Mouse (Mus musculus): ENCODE data around the gene Hadha. TPM values are rescaled to one million over a fixed set of nuclear protein-coding genes. Genes with fewer than 3 reads are reported as not detected.

Gene Hadha
- total RNA-seq, 2 experiments from 2014 or later: 15.9 to 73.7 TPM

GRCm38 (mm10) chr5:30092701-30093100, 62.3 kb downstream of the Hadha start:
- ATAC-seq (replicated peaks; ENCODE audit: low FRiP score, poor library complexity, severe bottlenecking): no peak

- ATAC-seq (replicated peaks; ENCODE audit: low FRiP score, poor library complexity, severe bottlenecking): peak; percentile 98
Observed at GRCm38 (mm10) chr5:30072825-30073821, 81.8 kb downstream of the Hadha start, which contains the start of gene Tyms. Tyms (minus strand) TSS chr5:30073617.

DNA sequence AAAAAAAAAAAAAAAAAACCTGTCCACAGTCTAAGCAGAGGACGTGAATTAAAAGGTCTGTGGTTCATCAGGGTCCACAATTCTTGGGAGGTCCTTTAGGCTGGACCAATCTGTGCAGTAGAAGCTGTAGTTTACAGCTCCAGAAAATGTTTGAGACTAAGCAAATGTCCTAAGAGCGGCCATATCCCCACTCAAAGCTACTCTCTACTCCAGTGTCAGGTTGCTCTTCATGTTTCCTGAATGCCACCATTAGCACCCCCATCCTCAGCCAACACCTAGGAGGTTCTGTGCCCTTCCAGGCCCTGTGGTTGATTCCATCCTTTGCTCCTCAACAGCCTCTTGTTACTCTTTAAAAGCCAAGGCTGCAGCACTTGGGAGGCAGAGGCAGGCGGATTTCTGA, 82.6 kb downstream of the Hadha start:
- ATAC-seq (replicated peaks; ENCODE audit: low FRiP score, poor library complexity, severe bottlenecking): no peak

DNA sequence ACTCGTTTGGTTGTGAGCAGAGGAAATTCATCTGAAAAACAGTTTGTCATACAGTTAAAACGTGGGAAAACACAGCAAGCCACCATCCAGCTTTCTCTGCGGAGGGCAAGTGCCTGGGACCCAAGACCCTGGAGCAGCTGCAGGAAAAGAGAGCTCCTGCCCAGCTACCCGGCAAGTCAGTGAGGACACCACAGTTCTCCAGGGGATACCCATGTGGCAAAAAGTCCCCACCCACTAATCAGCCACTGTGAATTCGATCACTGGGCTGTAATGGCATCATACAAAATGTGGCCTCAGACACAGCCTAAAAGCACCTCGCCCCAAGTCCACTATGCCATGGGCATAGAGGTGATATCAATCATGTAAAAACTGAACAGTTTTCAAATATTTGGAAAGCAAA, 83.3 kb downstream of the Hadha start:
- 0 out of 2 replicates have a peak, but pooled peaks have one; percentile 27 for ATAC-seq (replicated peaks; ENCODE audit: low FRiP score, poor library complexity, severe bottlenecking)

Other genes with a start within 250 kb of the Hadha start
- 11.5 TPM in 1 of 2 replicates, not detected in the other for gene Il6, start 142.0 kb downstream of the Hadha start, total RNA-seq (2015; ENCODE audit: low replicate concordance)
- gene Il6, start 142.0 kb downstream of the Hadha start, total RNA-seq (2017; ENCODE audit: low replicate concordance): 0.14 and 2.1 TPM in 2 replicates
- gene Tyms, start 81.5 kb downstream of the Hadha start, total RNA-seq (2015; ENCODE audit: low replicate concordance): 46.7 and 65.4 TPM in 2 replicates
- 46.1 and 47.5 TPM in 2 replicates for gene Tyms, start 81.5 kb downstream of the Hadha start, total RNA-seq (2017; ENCODE audit: low replicate concordance)
- not detected in 2 replicates for gene Garem2, start 50.0 kb downstream of the Hadha start, total RNA-seq (2015; ENCODE audit: low replicate concordance)
- gene Garem2, start 50.0 kb downstream of the Hadha start, total RNA-seq (2017; ENCODE audit: low replicate concordance): not detected in 2 replicates
- gene 3110082J24Rik, start 49.1 kb downstream of the Hadha start, total RNA-seq (2015; ENCODE audit: low replicate concordance): not detected in 2 replicates
- gene 3110082J24Rik, start 49.1 kb downstream of the Hadha start, total RNA-seq (2017; ENCODE audit: low replicate concordance): not detected in 2 replicates
- gene Hadhb, start 86 bp upstream of the Hadha start, total RNA-seq (2015; ENCODE audit: low replicate concordance): 36.1 and 37.4 TPM in 2 replicates
- gene Hadhb, start 86 bp upstream of the Hadha start, total RNA-seq (2017; ENCODE audit: low replicate concordance): 30.8 and 35.7 TPM in 2 replicates
- gene Adgrf3, start 50.6 kb upstream of the Hadha start, total RNA-seq (2015; ENCODE audit: low replicate concordance): not detected in 2 replicates
- not detected in 2 replicates for gene Adgrf3, start 50.6 kb upstream of the Hadha start, total RNA-seq (2017; ENCODE audit: low replicate concordance)
- 5.2 and 9.6 TPM in 2 replicates for gene Selenoi, start 77.4 kb upstream of the Hadha start, total RNA-seq (2015; ENCODE audit: low replicate concordance)
- gene Selenoi, start 77.4 kb upstream of the Hadha start, total RNA-seq (2017; ENCODE audit: low replicate concordance): 8.0 and 13.8 TPM in 2 replicates
- not detected in 2 replicates for gene Drc1, start 126.2 kb upstream of the Hadha start, total RNA-seq (2015; ENCODE audit: low replicate concordance)
- gene Drc1, start 126.2 kb upstream of the Hadha start, total RNA-seq (2017; ENCODE audit: low replicate concordance): not detected in 2 replicates

Data from erythroblast, adult 5-6 weeks (primary cell).